In the genomic region with DNA sequence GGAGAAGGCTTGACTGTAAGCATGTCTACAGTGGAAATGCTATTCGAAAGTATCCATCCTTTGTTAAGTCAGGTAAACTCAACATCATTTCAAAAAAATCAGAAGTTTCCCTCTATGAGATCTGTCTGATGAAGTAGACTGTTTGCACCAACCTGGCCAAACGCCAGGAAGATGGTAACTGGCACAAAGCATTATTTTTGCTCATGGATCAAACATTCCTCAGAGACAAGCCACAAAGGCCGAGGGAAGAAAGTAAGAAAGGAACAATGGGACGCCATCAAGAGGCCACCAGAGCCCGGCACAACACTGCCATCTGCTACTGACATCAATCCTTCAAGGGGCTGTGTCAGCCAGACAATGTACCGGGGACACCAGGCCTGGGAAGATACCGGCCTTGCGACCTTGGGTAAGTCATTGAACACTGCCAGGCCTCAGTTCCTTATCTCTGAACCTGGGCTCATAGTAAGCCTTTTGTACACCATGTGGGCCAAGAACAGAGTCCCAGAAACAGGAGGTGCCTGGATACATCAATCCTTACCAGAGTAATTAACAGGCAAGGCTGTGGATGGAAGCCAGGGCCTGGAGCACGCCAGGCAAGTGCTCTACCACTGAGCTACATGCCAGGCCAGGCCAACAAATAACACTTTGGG, we compare ENCODE assay signal across 9 mouse cellular contexts. TPM values are rescaled to one million over a fixed set of nuclear protein-coding genes. Genes with fewer than 3 reads are reported as not detected.
DNase-seq lines count a peak whose midpoint lies in the region; ATAC-seq lines count a peak whose summit lies in the region.
"Had no signal": no experiment of that assay in that cellular context is flagged by ENCODE, and none has a peak within 500 bp of the region (broad histone marks: within the 10 kb centered on the region; RNA-seq: fewer than 3 reads in every experiment).

No protein-coding gene starts in this region.

- peaks cover 66% of the 10 kb centered on the region for H3K4me1 ChIP-seq in forebrain, embryonic 12.5 days
- H3K4me1 ChIP-seq in midbrain, embryonic 13.5 days (replicated peaks): peaks cover 69% of the 10 kb centered on the region

- H3K9ac ChIP-seq in forebrain, embryonic 12.5 days: 0 out of 2 replicates have a peak overlapping the region, but pooled peaks have one; percentile 42
- H3K9ac ChIP-seq in midbrain, embryonic 13.5 days (replicated peaks): peak overlapping the region; percentile 90

- ATAC-seq in forebrain, embryonic 12.5 days (ENCODE audit: low FRiP score): no peak; the same call in 1 of the 2 replicates
- no peak for ATAC-seq in midbrain, embryonic 13.5 days
- ATAC-seq in frontal cortex, adult (ENCODE audit: low TSS enrichment): no peak

- WGBS in forebrain, embryonic 12.5 days: 49% methylated on average over 9 of the region's 9 CpGs
- 28% methylated on average over 9 of the region's 9 CpGs for WGBS in midbrain, embryonic 13.5 days

- H3K4me2 ChIP-seq in forebrain, embryonic 12.5 days: peak overlapping the region; percentile 74
- H3K4me2 ChIP-seq in midbrain, embryonic 13.5 days (replicated peaks): peak overlapping the region; percentile 81

- H3K27ac ChIP-seq in forebrain, embryonic 12.5 days: peak overlapping the region; percentile 70
- peak overlapping the region; percentile 57 for H3K27ac ChIP-seq in midbrain, embryonic 13.5 days
- H3K27ac ChIP-seq: heart, embryonic 10.5 days had no signal

- H3K36me3 ChIP-seq in forebrain, embryonic 12.5 days (replicated peaks): peaks cover 46% of the 10 kb centered on the region
- H3K36me3 ChIP-seq in midbrain, embryonic 13.5 days: peaks cover 42% of the 10 kb centered on the region
- H3K36me3 ChIP-seq: heart, embryonic 10.5 days had no signal

- peak overlapping the region; percentile 84 for H3K4me3 ChIP-seq in forebrain, embryonic 12.5 days (replicated peaks)
- peak overlapping the region; percentile 88 for H3K4me3 ChIP-seq in midbrain, embryonic 13.5 days (replicated peaks)
- H3K4me3 ChIP-seq: heart, embryonic 10.5 days had no signal

- no peaks in the 10 kb centered on the region for H3K9me3 ChIP-seq in forebrain, embryonic 12.5 days
- no peaks in the 10 kb centered on the region for H3K9me3 ChIP-seq in midbrain, embryonic 13.5 days
- H3K9me3 ChIP-seq: heart, embryonic 10.5 days had no signal

- no peaks in the 10 kb centered on the region for H3K27me3 ChIP-seq in forebrain, embryonic 12.5 days
- H3K27me3 ChIP-seq in midbrain, embryonic 13.5 days: no peaks in the 10 kb centered on the region

- DNase-seq in adrenal gland, postnatal 14 days: peak; percentile 56
- DNase-seq in cerebellum, adult 11 months: peak; percentile 69
- DNase-seq in heart, postnatal 4 days: no peak
- DNase-seq in gastrocnemius, postnatal 10 days: no peak
- no peak for DNase-seq in adipocyte (ENCODE audit: low spot score)

RNA-seq across cellular contexts. Expression of gene Srgap3, which starts 3.3 kb away (rescaled TPM):
- 13.0 and 18.7 TPM in 2 replicates for total RNA-seq in adrenal gland, postnatal 14 days (2021)
- polyA plus RNA-seq in forebrain, embryonic 12.5 days (2016; fragmentation: Nextera tagmentation; extraction: Ambion mirVana): 36.6 and 39.9 TPM in 2 replicates
- 49.8 and 53.5 TPM in 2 replicates for polyA plus RNA-seq in midbrain, embryonic 13.5 days (2015; fragmentation: Nextera tagmentation; extraction: Ambion mirVana)
- total RNA-seq in heart, postnatal 4 days (2021): 1 to 10 TPM; 2.9 to 3.0 TPM
- 10 to 100 TPM in 1 of 2 experiments, 1 to 10 TPM in 1; 7.8 to 12.4 TPM for total RNA-seq in gastrocnemius, postnatal 10 days (2021)

Comparison
In these comparisons a context has a peak if more than half of its experiments do, and no peak if none do; other contexts are left out.
1. DNase-seq: peak in adrenal gland, postnatal 14 days (single experiment) and cerebellum, adult 11 months (single experiment); none in heart, postnatal 4 days (single experiment), gastrocnemius, postnatal 10 days (single experiment) and adipocyte (single experiment).